Mouse (Mus musculus) stomach, postnatal 0 days (tissue): ENCODE measurements around the gene Polm.

ENCODE experiments used
- CTCF ChIP-seq: IDR thresholded peaks from 2 replicates; pipeline ENCODE4 v1.5.1; 2016; ENCODE audit warnings: antibody characterized with exemption, low read depth, mild to moderate bottlenecking, moderate library complexity
- EP300 ChIP-seq: optimal IDR thresholded peaks from 2 replicates; pipeline ENCODE3; 2016; ENCODE audit warnings: antibody characterized with exemption

- TF ChIP-seq CTCF = no peak
- no peak for TF ChIP-seq EP300
Observed at GRCm38 (mm10) chr11:5882518-5882917, 44.7 kb upstream of the Polm start.
